Mouse (Mus musculus): ENCODE measurements around the gene Olfr920. TPM values are rescaled to one million over a fixed set of nuclear protein-coding genes. Genes with fewer than 3 reads are reported as not detected.

Gene Olfr920
- 0.18 and 0.19 TPM in 2 replicates for polyA plus RNA-seq (2012; rRNA removed)

GRCm38 (mm10) chr9:38751999-38752398 lies at the start of gene Olfr920:
Olfr920 (plus strand) TSS chr9:38752299.
- no peak for DNase-seq (ENCODE audit: extremely low spot score in 1 of 2, low spot score in 1 of 2)

GRCm38 (mm10) chr9:38718102-38718501 lies 34.0 kb upstream of the Olfr920 start, which contains the start of gene Vwa5a:
Vwa5a (plus strand) TSS chr9:38718268.
- DNase-seq (ENCODE audit: extremely low spot score in 1 of 2, low spot score in 1 of 2) = peak in 1 of 2 experiments; percentile 24

GRCm38 (mm10) chr9:38718927-38719441 lies 33.1 kb upstream of the Olfr920 start:
- DNase-seq (ENCODE audit: extremely low spot score in 1 of 2, low spot score in 1 of 2) = peak in 1 of 2 experiments; percentile 5

DNA sequence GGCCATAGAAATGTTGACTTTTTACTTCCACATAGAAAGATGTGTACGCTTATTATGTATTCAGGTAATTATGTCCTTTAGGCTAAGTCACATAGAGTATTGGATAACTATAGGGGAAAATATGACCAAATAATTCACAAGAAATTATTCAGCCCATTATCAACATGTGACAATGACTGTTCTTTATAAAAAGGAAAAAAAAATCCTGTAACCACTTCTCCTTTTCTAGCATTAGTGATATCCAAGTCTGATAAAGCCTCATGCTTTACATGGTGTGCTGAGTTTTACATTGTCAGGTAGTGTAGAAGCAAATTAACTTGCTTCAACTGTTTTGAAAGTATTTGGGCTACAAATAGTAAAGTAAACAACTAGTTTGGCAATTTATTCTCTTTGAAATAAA lies 28.1 kb upstream of the Olfr920 start:
- no peak for DNase-seq (ENCODE audit: extremely low spot score in 1 of 2, low spot score in 1 of 2)

- DNase-seq (ENCODE audit: extremely low spot score in 1 of 2, low spot score in 1 of 2) = no peak
These were observed 23.9 kb upstream of the Olfr920 start for GRCm38 (mm10) chr9:38728218-38728617.

GRCm38 (mm10) chr9:38741408-38741807 lies 10.7 kb upstream of the Olfr920 start:
- DNase-seq (ENCODE audit: extremely low spot score in 1 of 2, low spot score in 1 of 2) = no peak

DNA sequence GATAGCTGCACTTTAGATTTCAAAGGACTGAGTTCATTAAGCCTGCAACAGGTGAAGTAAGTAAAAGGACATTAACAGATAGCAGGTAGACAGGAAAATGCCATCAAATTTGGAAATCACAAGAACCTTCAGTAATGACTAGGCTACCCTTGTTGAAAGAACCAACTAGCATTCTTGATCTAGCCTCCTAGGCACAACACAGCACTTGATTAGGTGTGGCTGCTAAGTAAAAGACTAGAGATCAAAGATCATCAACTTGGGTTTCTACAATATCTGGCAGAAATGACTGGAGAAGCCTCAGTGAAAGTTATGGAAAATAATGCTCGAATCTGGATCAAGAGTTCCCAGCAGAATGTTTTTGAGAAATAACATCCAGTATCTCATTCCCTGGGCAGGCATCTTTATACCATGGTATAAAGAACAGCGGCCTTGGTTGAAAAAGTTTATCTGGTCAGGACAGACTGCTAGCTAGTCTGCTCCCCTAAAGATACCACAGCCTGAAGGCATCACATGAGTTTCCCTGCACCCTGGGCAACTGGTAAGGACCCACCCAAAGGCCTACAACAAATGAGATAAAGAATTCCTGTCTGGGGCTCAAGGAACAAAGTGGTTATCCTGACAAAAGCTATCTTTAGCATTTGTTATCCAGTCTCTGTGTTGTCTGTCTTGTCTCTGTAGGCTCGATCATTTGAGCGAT lies 7.3 kb upstream of the Olfr920 start:
- no peak for DNase-seq (ENCODE audit: extremely low spot score in 1 of 2, low spot score in 1 of 2)

DNA sequence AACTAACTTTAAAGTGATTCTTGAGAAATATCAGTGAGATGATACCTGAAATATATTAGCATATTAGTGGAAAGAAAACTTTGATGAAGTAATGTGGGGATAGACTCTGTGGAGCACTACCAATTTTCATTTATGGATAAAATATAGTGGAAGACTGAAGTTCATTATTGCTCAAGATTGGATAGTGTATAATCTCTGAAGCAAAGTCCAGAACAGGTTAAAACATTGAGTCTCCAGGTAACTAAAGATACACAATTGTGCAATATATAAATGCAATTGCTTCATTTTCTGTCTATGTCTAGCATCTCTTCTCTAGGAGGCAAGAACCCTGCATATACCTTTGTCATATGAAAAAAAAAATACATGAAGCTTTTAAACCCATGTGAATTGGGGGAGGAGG lies 20.7 kb downstream of the Olfr920 start, which contains the start of gene Olfr921:
TSS of gene Olfr921 (plus strand) at position 301 of the 400 bp plus-strand sequence.
- no peak for DNase-seq (ENCODE audit: extremely low spot score in 1 of 2, low spot score in 1 of 2)

GRCm38 (mm10) chr9:38792689-38793088 lies 40.6 kb downstream of the Olfr920 start:
- DNase-seq (ENCODE audit: extremely low spot score in 1 of 2, low spot score in 1 of 2) = no peak

- peak in 1 of 2 experiments; percentile 68 for DNase-seq (ENCODE audit: extremely low spot score in 1 of 2, low spot score in 1 of 2)
These were observed 53.6 kb downstream of the Olfr920 start for GRCm38 (mm10) chr9:38805696-38806095.

Other genes with a start within 250 kb of the Olfr920 start
- gene Olfr911-ps1, start 230.7 kb upstream of the Olfr920 start, polyA plus RNA-seq (2012; rRNA removed) = not detected in 2 replicates
- not detected in 2 replicates for gene Olfr910, start 214.4 kb upstream of the Olfr920 start, polyA plus RNA-seq (2012; rRNA removed)
- not detected in 2 replicates for gene Olfr912, start 172.1 kb upstream of the Olfr920 start, polyA plus RNA-seq (2012; rRNA removed)
- not detected in 2 replicates for gene Olfr913, start 159.5 kb upstream of the Olfr920 start, polyA plus RNA-seq (2012; rRNA removed)
- not detected in 2 replicates for gene Olfr914, start 147.2 kb upstream of the Olfr920 start, polyA plus RNA-seq (2012; rRNA removed)
- not detected in 2 replicates for gene Olfr916, start 92.4 kb upstream of the Olfr920 start, polyA plus RNA-seq (2012; rRNA removed)
- not detected in 2 replicates for gene Olfr917, start 86.5 kb upstream of the Olfr920 start, polyA plus RNA-seq (2012; rRNA removed)
- gene Olfr918, start 77.7 kb upstream of the Olfr920 start, polyA plus RNA-seq (2012; rRNA removed) = not detected in 2 replicates
- 0.11 TPM in 1 of 2 replicates, not detected in the other for gene Olfr919, start 48.6 kb upstream of the Olfr920 start, polyA plus RNA-seq (2012; rRNA removed)
- gene Vwa5a, start 34.0 kb upstream of the Olfr920 start, polyA plus RNA-seq (2012; rRNA removed) = 7.5 and 9.8 TPM in 2 replicates
- 0.06 and 0.08 TPM in 2 replicates for gene Olfr921, start 20.8 kb downstream of the Olfr920 start, polyA plus RNA-seq (2012; rRNA removed)
- not detected in 2 replicates for gene Olfr922, start 62.3 kb downstream of the Olfr920 start, polyA plus RNA-seq (2012; rRNA removed)
- gene Olfr923, start 74.2 kb downstream of the Olfr920 start, polyA plus RNA-seq (2012; rRNA removed) = not detected in 2 replicates
- gene Olfr924, start 92.2 kb downstream of the Olfr920 start, polyA plus RNA-seq (2012; rRNA removed) = not detected in 2 replicates
- gene Olfr26, start 102.8 kb downstream of the Olfr920 start, polyA plus RNA-seq (2012; rRNA removed) = not detected in 2 replicates
- not detected in 2 replicates for gene Olfr926, start 124.8 kb downstream of the Olfr920 start, polyA plus RNA-seq (2012; rRNA removed)
- gene Olfr930, start 177.5 kb downstream of the Olfr920 start, polyA plus RNA-seq (2012; rRNA removed) = not detected in 2 replicates
- gene Olfr933, start 220.0 kb downstream of the Olfr920 start, polyA plus RNA-seq (2012; rRNA removed) = not detected in 2 replicates
- not detected in 2 replicates for gene Olfr934, start 236.0 kb downstream of the Olfr920 start, polyA plus RNA-seq (2012; rRNA removed)
- not detected in 2 replicates for gene Olfr935, start 247.4 kb downstream of the Olfr920 start, polyA plus RNA-seq (2012; rRNA removed)

Data from frontal cortex, adult 2 months (tissue).